ENCODE assay signal across 8 mouse cellular contexts in genomic region chr4:34615303-34615702, GRCm38 (mm10). TPM values are rescaled to one million over a fixed set of nuclear protein-coding genes. Genes with fewer than 3 reads are reported as not detected.
DNase-seq lines count a peak whose midpoint lies in the region; ATAC-seq and TF ChIP-seq lines count a peak whose summit lies in the region.

No protein-coding gene starts in this region.

- H3K4me3 ChIP-seq in testis, adult 2 months (ENCODE audit: control insufficient read depth, low read depth, low read length): peak overlapping the region; percentile 97
- H3K4me3 ChIP-seq in kidney, embryonic 16.5 days (ENCODE audit: low read length): peak overlapping the region; percentile 77
- H3K4me3 ChIP-seq in lung, postnatal 0 days (ENCODE audit: low read depth, low read length): peak overlapping the region; percentile 84

- H3K36me3 ChIP-seq in testis, adult 2 months (ENCODE audit: control insufficient read depth, insufficient read depth, low read length): no peaks in the 10 kb centered on the region
- H3K36me3 ChIP-seq in kidney, embryonic 16.5 days (ENCODE audit: insufficient read depth, low read length): no peaks in the 10 kb centered on the region
- H3K36me3 ChIP-seq in lung, postnatal 0 days (ENCODE audit: insufficient read depth, low read length): no peaks in the 10 kb centered on the region

- peak overlapping the region; percentile 86 for H3K9ac ChIP-seq in kidney, embryonic 16.5 days (replicated peaks; ENCODE audit: low read length)
- peak overlapping the region; percentile 69 for H3K9ac ChIP-seq in lung, postnatal 0 days (replicated peaks; ENCODE audit: low read depth)

- H3K4me1 ChIP-seq in testis, adult 2 months (ENCODE audit: control insufficient read depth, insufficient read depth, low read length): peaks cover 11% of the 10 kb centered on the region
- peaks cover 24% of the 10 kb centered on the region for H3K4me1 ChIP-seq in kidney, embryonic 16.5 days (ENCODE audit: insufficient read depth, low read length)
- peaks cover 16% of the 10 kb centered on the region; the same call in 1 of the 2 replicates for H3K4me1 ChIP-seq in lung, postnatal 0 days (ENCODE audit: insufficient read depth, low read depth, low read length)

- H3K27me3 ChIP-seq in testis, adult 2 months (ENCODE audit: control insufficient read depth, insufficient read depth, low read length): no peaks in the 10 kb centered on the region
- no peaks in the 10 kb centered on the region for H3K27me3 ChIP-seq in kidney, embryonic 16.5 days (ENCODE audit: insufficient read depth, low read length)
- no peaks in the 10 kb centered on the region for H3K27me3 ChIP-seq in lung, postnatal 0 days (replicated peaks; ENCODE audit: insufficient read depth, low read length)

- H3K27ac ChIP-seq in testis, adult 2 months (ENCODE audit: control insufficient read depth, insufficient read depth, low read depth, low read length): no peak overlapping the region
- H3K27ac ChIP-seq in kidney, embryonic 16.5 days (ENCODE audit: low read length): peak overlapping the region; percentile 77
- peak overlapping the region; percentile 85 for H3K27ac ChIP-seq in lung, postnatal 0 days (ENCODE audit: low read length)

- peak overlapping the region; percentile 84 for H3K4me2 ChIP-seq in kidney, embryonic 16.5 days (replicated peaks; ENCODE audit: low read depth, low read length)
- peak overlapping the region; percentile 81 for H3K4me2 ChIP-seq in lung, postnatal 0 days (replicated peaks; ENCODE audit: low read depth, low read length)

- no peaks in the 10 kb centered on the region for H3K9me3 ChIP-seq in kidney, embryonic 16.5 days (ENCODE audit: low read length)
- no peaks in the 10 kb centered on the region for H3K9me3 ChIP-seq in lung, postnatal 0 days (ENCODE audit: low read length)

- TF ChIP-seq CTCF in testis, adult 2 months (IDR thresholded peaks at IDR 0.05; ENCODE audit: control insufficient read depth, insufficient read depth, insufficient replicate concordance, low read depth, low read length): no peak
- no peak for TF ChIP-seq CTCF in lung, postnatal 0 days (IDR thresholded peaks at IDR 0.05)

- no peak for TF ChIP-seq POLR2A in testis, adult 2 months (IDR thresholded peaks at IDR 0.05; ENCODE audit: control insufficient read depth, low read depth, low read length)

- ATAC-seq in kidney, embryonic 16.5 days (ENCODE audit: low FRiP score, low TSS enrichment): no peak
- peak; percentile 21; the same call in 1 of the 2 replicates for ATAC-seq in lung, postnatal 0 days

- TF ChIP-seq EP300 in lung, postnatal 0 days (IDR thresholded peaks at IDR 0.05): no peak

- WGBS in kidney, embryonic 16.5 days: 4% methylated on average over 13 of the region's 13 CpGs
- under 1% methylated on average over 13 of the region's 13 CpGs for WGBS in lung, postnatal 0 days

- DNase-seq in testis, postnatal 14 days (ENCODE audit: low spot score): no peak
- peak; percentile 5 for DNase-seq in c-Kit-positive CD71-negative TER-119-negative erythroid progenitor cells, embryonic 14.5 days (ENCODE audit: low read depth)
- DNase-seq in frontal cortex, postnatal 36 days (ENCODE audit: low spot score in 2 of 2): peak; percentile 35 to 46
- peak; percentile 14 for DNase-seq in lung, postnatal 0 days (ENCODE audit: low spot score)
- peak; percentile 5 for DNase-seq in right cerebral cortex, postnatal 4 days
- DNase-seq in gastrocnemius, postnatal 4 days (ENCODE audit: low spot score in 2 of 2): no peak

RNA-seq across cellular contexts. Expression of gene Rars2, which starts 0.5 kb away (rescaled TPM):
- polyA plus RNA-seq in testis, adult 2 months (2012; rRNA removed): 10.6 and 13.7 TPM in 2 replicates
- 74.3 and 75.2 TPM in 2 replicates for polyA plus RNA-seq in kidney, embryonic 16.5 days (2015; fragmentation: Nextera tagmentation; extraction: Ambion mirVana)
- 31.9 and 33.8 TPM in 2 replicates for polyA plus RNA-seq in lung, postnatal 0 days (2015; fragmentation: Nextera tagmentation; extraction: Ambion mirVana)
- total RNA-seq in gastrocnemius, postnatal 4 days (2021): 10 to 100 TPM; 26.9 to 28.8 TPM

RNA-seq across cellular contexts. Expression of gene Orc3, which starts 0.6 kb away (rescaled TPM):
- 11.9 and 14.1 TPM in 2 replicates for polyA plus RNA-seq in testis, adult 2 months (2012; rRNA removed)
- 90.7 and 91.0 TPM in 2 replicates for polyA plus RNA-seq in kidney, embryonic 16.5 days (2015; fragmentation: Nextera tagmentation; extraction: Ambion mirVana)
- 40.9 and 42.4 TPM in 2 replicates for polyA plus RNA-seq in lung, postnatal 0 days (2015; fragmentation: Nextera tagmentation; extraction: Ambion mirVana)
- total RNA-seq in gastrocnemius, postnatal 4 days (2021): 10 to 100 TPM; 46.3 to 54.8 TPM

Comparison
In these comparisons a context has a peak if more than half of its experiments do, and no peak if none do; other contexts are left out.
1. DNase-seq: peak in c-Kit-positive CD71-negative TER-119-negative erythroid progenitor cells, embryonic 14.5 days (single experiment), frontal cortex, postnatal 36 days (2 of 2), lung, postnatal 0 days (single experiment) and right cerebral cortex, postnatal 4 days (single experiment); none in testis, postnatal 14 days (single experiment) and gastrocnemius, postnatal 4 days (0 of 2).
2. Peak in every context shown above with its lines, with median percentiles within 50 percentile points of each other: H3K4me3 ChIP-seq.